Mouse (Mus musculus) heart, postnatal 10 days (tissue): ENCODE results near the gene Hs2st1. TPM values are rescaled to one million over a fixed set of nuclear protein-coding genes. Genes with fewer than 3 reads are reported as not detected.

ENCODE experiments used
- DNase-seq, 2 experiments: peaks; one replicate each; pipeline ENCODE4 v3.0.0; 2021
- intact Hi-C: fragments of 180-260 bp; cut with DNase I; formaldehyde crosslinking; loops from one replicate; pipeline ENCODE4 v1.15.1; 2025
- total RNA-seq, 2 experiments: library from RNA; stranded (reverse); gene quantifications; 2 replicates each; pipeline ENCODE4 v1.2.3; 2021

The Hs2st1 gene
- total RNA-seq, 2 experiments from 2014 or later, result 17.0 to 19.7 TPM

DNA sequence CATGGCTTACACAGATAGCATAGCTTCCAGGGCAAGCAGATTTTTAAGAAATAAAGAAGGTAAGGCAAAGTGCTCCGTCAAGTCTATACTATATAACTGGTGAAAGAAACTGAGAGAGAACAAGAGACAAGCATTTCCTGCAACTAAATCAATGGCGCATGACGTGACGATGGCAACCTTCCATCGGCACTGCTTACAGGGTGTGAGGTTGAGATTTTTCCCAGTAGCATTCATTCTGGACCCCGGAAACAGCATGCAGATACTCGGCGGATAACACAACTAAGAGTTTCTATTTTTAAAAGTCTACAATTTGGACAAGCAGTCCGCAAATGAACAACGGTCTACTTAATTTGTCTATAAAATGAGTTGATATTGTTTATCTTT lies 55.9 kb downstream of the Hs2st1 start:
- intact Hi-C loops, result no loop called here

DNA sequence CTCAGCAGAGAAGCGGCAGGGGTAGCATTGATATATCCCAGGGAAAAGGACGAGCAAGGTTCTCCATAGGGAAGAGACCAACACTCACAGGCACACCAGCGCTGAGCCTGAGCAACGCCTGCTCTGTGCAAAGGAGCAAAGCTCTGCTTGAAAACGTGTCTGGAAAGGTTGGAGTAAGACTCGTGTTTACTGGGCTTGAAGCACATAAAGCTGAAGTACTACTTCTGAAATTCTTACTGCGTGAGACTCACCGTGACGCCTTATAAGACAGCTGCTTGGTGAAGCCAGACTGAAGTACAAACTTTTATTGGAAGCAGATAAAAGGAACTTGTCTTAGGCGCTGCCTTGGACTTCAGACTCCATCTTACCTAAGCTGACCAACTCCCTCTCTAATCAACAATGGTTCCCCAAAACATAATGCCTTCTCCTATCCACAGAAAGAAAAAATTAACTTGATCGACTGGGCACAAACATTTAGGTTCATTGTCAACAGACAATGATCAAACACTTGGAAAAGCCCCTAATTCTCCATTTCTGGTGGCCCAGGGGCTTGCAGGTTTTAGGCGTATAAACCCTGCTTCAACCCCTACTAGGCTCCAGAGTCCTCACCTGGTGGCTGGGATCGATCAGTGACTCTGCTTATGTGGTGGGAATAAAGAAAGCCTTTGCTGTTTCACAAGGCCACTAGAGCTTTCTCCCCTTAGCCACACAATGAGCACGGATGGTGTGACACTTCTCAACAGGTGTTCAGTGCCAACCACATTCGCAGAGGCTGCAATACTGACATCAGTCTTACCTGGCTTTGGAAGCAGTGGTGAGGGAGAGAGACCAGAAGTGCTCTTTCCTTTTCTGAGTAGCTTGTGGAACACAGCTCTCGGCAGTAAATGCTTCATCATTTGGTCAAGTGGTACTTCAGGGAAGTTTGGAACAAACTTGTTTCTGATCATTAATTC lies 56.5 kb downstream of the Hs2st1 start:
- intact Hi-C loops, result no loop called here
- no peak for DNase-seq

More for the DNA sequence above, 55.9 kb downstream of the Hs2st1 start:
- DNase-seq, result peak; percentile 16 to 20

DNA sequence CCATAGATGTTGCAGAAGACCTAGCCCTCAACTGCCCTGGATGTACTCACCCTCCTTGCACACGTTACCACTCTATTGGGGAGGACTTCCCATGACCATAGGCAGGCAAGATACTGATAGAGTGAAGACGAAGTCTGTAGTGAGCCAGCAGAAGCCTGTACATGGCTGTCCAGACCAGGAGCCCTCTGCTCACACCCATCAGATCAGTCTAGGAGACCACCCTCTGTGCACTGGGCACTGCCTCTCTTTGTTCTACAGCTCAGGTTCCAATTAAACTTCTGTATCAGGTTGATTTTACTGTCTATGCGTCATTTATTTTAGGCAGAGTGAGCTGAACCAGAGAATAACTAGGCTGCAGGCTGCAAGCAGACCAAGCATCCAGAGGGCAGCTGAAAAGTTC lies 59.3 kb downstream of the Hs2st1 start:
- intact Hi-C loops, result no loop called here
- no peak for DNase-seq

DNA sequence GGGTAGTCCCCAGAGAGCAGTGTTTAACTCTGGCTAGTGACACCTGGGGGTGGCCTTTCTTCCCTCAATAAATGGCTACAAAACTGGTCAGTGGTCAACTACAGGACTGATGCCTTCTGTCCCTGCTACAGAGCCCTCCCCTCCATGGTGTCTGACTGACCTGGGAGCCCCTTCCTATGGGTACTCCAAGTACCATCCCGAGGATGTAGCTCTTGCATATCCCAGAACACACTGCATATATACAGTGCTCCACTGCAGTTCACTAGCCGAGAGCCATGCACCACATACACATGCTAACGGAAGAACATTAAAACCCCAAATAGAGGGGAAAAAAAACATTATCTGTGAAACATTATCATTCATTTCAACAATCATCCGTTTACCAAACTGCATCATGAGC lies 61.6 kb downstream of the Hs2st1 start:
- no peak for DNase-seq
- intact Hi-C loops, result no loop called here

DNA sequence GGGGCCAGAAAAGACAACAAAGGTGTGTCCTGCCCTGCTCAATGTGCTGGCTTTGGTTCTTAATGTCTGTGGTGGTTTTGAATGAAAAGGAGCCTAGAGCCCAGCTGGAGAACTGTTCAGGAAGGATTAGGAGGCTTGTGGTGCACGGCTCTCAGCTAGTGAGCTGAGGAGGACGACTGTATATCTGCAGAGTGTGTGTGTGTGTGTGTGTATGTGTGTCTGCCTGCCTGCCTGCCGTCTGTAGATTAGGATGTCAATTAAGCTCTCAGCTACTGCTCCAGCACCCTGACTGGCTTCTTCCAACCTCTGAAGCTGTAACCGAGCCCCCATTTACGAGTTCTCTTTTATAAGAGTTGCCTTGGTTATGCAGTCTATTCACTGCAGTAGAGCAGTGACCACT lies 62.1 kb downstream of the Hs2st1 start:
- intact Hi-C loops, result no loop called here
- DNase-seq, result no peak

DNA sequence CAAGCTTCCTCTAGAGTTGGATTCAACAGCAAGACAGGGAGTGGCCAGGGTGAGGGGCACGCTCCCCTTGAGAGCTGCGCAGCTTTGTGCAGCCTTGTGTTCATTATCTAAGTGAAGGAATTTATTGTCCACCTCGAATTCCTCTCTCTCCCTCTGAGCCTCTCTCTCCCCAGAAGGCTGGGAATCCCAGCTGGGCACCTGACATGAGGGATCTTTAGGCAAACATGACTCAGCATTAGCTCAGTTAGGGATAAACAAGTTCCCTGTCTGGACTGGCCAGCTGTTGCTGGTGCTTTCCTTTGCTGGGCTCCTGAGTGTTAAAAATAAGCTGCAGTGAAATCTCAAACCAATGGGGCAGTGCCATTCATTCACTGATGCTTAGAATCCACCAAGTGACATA lies 63.8 kb downstream of the Hs2st1 start:
- intact Hi-C loops, result no loop called here
- DNase-seq, result peak; percentile 40 to 47

DNA sequence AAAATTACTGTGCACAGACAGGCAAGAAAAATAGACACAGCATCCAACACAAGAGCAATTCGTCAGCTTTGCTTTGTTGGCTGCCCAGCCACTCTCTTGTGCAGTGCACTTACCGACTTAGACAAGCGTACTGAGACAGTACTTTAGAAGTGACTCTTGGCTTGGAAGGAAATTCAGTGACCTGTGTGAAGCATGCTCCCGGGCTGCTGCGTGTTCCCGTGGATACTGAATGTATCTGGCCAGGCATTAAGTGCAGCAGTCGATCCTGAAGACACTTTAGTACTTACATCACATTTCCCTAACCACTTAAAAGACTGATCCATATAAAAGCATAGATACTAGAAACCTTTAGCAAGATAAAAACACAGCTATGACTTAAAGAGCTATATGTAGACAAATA lies 68.1 kb downstream of the Hs2st1 start:
- DNase-seq, result no peak
- intact Hi-C loops, result no loop called here

DNA sequence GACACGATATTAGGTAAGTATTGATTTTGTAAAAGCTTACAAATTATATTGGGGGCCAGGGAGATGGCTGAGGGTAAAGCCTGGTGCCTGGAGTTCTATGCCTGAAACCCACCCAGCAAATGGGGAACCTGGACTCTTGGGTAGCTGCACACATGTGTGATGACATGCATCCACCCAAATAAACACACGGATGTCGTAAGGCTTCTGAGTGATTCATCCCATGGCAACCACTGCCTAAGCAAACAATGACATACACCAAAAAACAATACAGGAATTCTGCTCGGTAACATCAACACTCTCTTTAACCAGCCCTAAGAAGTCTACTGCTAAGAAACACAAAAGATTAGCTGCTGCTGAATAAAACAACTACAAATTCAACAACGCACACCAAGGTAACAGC lies 73.2 kb downstream of the Hs2st1 start:
- DNase-seq, result no peak
- intact Hi-C loops, result no loop called here

DNA sequence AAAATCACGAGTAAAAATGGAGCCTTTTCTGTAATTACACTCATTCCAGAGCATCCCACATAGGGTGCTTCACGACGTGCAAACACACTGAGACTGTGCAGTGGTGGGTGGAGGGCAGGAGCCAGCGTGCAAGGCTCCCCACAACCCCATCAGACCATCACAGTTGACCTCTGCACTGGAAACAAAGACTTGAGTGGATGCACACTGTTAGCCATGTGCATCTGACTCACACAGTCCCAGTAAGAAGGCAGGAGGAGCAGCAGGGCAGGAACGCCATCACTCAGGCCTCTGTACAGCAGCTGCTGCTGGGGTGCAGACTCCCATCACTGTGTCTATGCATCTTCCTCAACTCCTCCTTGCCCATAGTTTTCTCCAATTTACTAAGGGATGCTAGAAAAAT lies 75.1 kb downstream of the Hs2st1 start:
- no peak for DNase-seq
- intact Hi-C loops, result no loop called here

DNA sequence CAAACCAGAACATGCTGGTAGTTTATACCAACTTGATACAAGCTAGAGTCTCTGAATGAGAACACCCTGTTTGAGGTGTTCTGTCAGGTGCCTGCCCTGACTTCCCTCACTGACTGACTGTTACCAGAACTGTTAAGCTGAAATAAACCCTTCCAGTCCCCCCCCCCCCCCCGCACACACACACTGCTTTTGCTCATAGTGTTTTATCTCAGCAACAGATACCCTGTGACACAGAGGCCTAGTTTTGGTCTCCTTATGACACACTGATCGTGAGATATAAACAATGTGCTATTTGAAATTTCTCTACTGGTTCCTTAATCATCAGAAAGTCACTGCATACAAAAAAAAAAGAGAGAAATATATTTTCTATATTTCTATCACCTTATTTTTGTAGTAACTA lies 81.2 kb downstream of the Hs2st1 start:
- DNase-seq, result no peak
- intact Hi-C loops, result no loop called here

DNA sequence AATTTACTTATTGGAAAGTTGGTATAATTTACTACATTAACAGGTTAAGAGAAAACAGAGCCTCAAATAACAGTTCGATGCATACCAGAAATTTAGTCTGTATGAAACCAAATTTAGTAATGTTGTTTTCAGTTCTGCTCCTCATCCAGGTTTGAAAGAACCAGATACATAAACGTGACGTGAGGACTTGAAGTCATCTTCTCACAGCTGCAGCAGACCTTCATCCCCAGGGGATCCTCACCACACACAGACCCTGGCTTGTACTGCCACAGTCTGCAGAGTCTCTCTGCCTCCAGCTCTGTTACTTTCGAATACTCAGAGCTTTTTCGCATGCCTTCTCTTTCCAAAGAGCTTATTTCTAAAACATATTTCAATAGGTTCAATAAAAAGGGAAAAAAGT lies 89.4 kb downstream of the Hs2st1 start:
- no peak for DNase-seq
- intact Hi-C loops, result no loop called here

DNA sequence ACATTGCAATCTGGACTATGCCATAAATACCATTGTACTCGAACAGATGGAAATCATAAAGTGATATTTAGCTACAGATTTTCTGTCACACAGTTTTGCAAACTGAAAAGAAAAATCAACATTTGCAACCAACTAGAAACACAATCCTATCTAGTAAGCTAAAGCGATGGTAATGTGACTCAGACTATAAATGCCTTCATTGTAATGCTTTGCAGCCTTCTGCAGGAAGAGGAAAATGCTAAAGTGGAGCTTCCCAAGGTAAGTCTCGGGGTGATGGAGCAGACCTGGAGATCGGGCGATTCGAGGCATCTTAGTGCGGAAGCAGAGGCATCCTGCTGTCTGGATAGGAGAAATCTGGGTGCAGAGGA lies 91.6 kb downstream of the Hs2st1 start:
- intact Hi-C loops, result no loop called here
- DNase-seq, result no peak

DNA sequence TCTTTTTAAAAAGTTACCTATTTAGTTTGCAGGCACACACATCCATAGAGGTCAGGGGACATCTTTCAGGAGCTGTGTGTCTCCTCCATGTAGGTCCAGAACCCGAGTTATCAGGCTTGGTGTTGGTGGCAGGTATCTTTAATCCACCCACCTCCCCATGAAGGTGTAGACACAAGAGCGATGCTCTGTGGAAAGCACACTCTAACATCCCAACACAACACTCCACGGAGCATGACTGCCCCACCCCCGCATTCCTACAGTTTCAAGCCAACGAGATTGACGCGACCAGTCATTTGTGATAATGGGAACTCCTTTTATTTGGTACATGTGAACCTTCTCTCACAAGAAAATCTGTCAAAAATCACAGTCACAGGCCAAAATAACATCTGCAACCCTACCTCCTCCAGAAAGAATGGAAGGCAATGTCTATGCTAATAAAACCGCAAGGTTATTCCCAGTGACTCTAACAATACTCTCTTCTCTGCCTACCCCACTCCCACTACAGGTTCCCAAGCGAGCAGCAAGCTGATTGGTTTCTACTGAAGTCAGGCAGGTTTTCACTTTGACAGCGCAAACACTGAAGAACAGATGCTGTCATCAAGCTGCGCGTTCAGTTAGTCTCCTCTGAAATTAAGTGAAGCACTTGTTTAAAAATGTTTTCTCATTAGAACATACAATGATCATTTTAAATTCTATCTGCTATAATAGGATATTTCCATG lies 92.1 kb downstream of the Hs2st1 start:
- no peak for DNase-seq
- intact Hi-C loops, result no loop called here

DNA sequence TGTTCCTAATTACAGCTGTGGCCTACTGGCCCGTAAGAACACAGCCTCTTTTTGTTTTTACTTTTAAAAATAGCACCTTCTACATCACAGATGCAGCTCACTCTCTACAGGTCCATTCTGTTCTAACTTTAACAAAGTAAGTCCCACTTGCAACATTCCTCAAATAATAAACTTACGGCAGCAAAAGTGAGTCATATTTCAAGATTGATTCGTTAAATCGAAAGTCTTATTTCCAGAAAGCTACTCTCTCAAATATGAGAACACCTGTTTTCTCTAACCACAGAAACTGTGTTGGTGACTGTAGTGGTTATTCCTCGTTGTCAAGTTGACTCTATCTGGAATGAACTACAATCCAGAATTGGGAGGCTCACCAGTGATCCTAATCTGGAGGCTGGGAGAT lies 94.1 kb downstream of the Hs2st1 start:
- no peak for DNase-seq
- intact Hi-C loops, result no loop called here

DNA sequence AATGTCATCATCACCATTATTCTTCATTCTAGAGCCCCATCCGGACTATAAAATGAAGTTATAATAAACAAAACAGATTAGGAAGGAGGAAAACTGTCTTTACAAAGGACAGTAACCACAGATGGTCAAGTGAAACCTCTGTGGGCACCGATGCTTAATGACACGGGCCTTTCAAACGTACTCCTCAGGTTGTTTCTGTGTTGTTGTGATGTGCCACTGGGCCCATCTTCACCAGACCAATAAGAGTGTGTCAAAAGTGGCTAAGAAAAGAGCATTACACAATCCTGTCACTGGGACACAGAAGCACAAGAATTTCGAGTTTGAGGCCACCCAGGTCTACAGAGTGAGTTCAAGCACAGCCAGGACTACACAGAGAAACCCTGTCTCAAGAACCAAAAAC lies 95.3 kb downstream of the Hs2st1 start:
- intact Hi-C loops, result no loop called here
- no peak for DNase-seq

DNA sequence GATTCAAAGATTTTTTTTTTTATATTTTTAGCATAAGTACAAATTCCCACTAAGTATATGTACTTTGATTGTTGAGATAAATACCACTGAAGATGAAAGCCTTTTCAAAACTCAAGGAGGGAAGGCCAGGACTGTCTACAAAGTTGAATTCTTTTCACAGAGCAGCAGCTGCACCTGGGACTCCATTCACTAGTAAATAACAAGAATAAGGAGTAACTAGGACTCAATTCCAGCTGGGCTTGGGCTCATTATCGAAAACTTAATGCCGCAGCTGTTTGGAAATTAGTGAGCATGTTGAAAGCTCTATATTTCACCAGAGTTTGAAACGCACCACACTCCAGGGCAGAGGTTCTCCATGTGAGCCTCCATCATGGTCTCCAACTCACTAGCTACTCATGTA lies 98.0 kb downstream of the Hs2st1 start:
- intact Hi-C loops, result no loop called here

DNA sequence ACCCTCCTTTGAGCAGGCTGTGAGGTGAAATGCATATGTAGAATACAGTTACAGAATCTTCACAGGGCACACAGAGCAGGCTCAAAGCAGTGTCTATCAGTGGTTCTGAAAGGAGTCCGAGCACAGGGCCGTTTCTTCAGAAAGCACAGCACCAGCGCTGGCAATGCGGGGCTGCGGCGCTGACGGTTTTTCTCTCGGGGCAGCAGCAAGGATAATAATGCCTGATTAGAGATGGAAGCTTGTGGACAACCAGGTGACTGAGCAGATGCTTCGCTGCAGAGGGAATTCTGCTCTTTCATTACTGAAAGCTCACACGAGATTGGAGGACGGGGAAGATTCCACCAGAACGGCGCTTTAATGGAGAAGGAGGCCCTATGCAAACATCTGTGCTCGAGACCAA lies 99.1 kb downstream of the Hs2st1 start:
- no peak for DNase-seq
- intact Hi-C loops, result no loop called here

More for the DNA sequence above, 98.0 kb downstream of the Hs2st1 start:
- no peak for DNase-seq

DNA sequence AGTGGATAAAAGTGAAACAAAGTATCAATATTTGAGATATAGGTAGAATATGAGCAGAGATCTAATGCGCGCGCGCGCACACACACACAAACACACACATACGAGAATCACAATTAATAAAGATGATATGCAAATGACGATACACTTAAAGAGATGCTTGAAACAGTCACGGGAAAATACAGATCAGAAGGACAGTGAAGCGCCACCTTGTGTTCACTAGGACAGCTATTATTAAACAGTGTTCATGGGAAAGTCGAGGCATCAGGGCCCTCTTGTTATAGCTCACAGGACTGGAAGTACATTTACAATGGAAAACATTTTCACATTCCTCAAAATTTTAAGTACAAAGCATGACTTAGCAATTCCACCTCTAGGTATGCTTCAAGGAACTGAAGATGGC lies 102.5 kb downstream of the Hs2st1 start:
- no peak for DNase-seq
- intact Hi-C loops, result no loop called here

DNA sequence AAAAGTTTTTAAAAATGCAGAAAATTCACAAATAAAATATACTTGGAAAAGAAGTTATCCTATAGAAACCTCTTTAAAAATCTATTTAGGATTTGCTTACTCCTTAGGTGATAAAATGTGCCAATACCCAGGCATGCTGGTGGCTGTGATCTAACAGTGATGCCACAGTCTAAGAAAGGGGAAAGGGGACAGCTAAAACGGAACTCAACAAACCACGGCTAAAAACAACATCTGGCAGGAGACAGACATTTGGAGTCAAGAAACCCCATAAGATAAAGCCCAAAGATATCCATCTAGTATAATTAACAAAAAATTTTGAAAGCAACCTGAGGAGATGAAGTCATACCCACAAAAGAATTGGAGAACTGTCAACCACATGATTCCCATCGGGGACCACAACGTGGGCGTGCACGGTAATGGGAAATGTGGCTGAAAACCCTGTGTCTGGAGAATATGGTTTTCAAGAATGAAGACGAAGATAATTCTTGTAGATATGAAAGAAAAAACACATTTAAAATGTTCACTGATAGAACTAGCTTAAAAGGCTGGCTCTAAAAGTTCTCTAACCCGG lies 103.8 kb downstream of the Hs2st1 start:
- intact Hi-C loops, result no loop called here
- no peak for DNase-seq

DNA sequence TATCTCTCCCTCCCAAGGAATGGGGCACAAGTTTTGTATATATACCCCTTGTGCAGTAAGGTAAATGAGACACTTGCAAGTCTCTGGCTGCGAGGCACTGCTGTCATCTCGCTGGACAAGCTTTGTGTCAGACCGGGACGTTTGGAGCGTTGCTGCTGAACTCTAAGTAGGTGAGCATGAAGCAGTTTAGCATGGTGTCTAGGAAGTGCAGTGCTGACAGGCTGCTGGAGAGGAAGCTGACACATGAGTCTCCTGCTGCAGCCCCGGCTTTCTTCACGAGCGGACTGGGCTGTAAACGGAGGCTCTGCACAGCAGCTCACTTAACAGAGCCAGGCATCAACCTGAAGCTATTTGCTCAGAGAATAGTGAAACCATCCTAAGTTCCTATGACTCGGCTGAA lies 107.3 kb downstream of the Hs2st1 start:
- DNase-seq, result no peak

DNA sequence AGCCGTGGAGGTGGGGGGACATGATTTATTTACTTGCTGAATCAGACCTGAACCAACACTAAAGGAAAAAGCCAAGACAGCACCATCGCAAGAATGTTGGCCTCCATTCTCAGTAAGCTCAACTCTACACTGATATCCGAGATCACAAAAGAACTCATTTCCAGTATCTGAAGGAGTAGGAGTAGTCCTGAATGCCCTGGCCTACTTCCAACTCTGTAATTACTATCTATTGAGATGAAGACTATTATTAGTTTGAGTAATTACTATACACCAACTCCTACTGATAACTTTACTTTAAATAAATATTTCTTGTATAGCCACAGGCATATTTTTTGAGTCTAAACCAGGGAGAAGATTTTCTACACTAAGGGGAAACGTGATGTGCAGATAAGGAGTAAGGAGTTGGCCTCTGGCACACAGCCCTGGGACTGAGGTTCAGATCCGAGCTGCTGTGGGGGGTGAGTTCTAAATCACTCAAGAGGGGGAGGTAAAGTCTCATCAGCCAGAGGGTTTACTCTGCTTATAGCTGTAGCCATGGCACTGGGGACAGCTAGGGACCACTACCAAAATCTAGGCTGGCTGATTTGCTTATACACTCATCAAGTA lies 109.7 kb downstream of the Hs2st1 start:
- intact Hi-C loops, result no loop called here
- no peak for DNase-seq

More for the DNA sequence above, 107.3 kb downstream of the Hs2st1 start:
- intact Hi-C loops, result no loop called here
